Mouse (Mus musculus) fat pad, adult 2 months (tissue): ENCODE results near the gene Zfp978.
"Not testable (repeated sequence)": the region's sequence is repeated elsewhere in the genome, so short reads cannot be mapped to it uniquely, and the experiment has no call there.

Source experiments
- DNase-seq: peaks from one replicate; pipeline ENCODE4 v3.0.0-alpha.2; 2011; ENCODE audit warnings: low read depth, low spot score; ENCODE audit errors: extremely low read depth

Gene Zfp978

GRCm38 (mm10) chr4:147403931-147404913 lies 43.1 kb downstream of the Zfp978 start:
- DNase-seq, result not testable (repeated sequence)

- no peak for DNase-seq
These were observed 45.8 kb downstream of the Zfp978 start for GRCm38 (mm10) chr4:147406735-147407462.

GRCm38 (mm10) chr4:147407463-147407822 lies 46.3 kb downstream of the Zfp978 start:
- DNase-seq, result no peak

- DNase-seq, result not testable (repeated sequence)
These were observed 55.3 kb downstream of the Zfp978 start for GRCm38 (mm10) chr4:147416365-147416764.

GRCm38 (mm10) chr4:147417157-147417778 lies 56.2 kb downstream of the Zfp978 start:
- no peak for DNase-seq

- DNase-seq, result no peak
These were observed 56.8 kb downstream of the Zfp978 start for GRCm38 (mm10) chr4:147417921-147418320.

- not testable (repeated sequence) for DNase-seq
These were observed 57.2 kb downstream of the Zfp978 start for GRCm38 (mm10) chr4:147418333-147418732.

- not testable (repeated sequence) for DNase-seq
These were observed 58.1 kb downstream of the Zfp978 start for GRCm38 (mm10) chr4:147419190-147419589.

- not testable (repeated sequence) for DNase-seq
These were observed 58.9 kb downstream of the Zfp978 start for GRCm38 (mm10) chr4:147419756-147420590.

GRCm38 (mm10) chr4:147420794-147421193 lies 59.7 kb downstream of the Zfp978 start:
- no peak for DNase-seq

- not testable (repeated sequence) for DNase-seq
These were observed 60.2 kb downstream of the Zfp978 start for GRCm38 (mm10) chr4:147421316-147421715.

- no peak for DNase-seq
These were observed 62.0 kb downstream of the Zfp978 start for GRCm38 (mm10) chr4:147423140-147423539.

GRCm38 (mm10) chr4:147423641-147424298 lies 62.7 kb downstream of the Zfp978 start:
- no peak for DNase-seq

GRCm38 (mm10) chr4:147424404-147424803 lies 63.3 kb downstream of the Zfp978 start:
- DNase-seq, result not testable (repeated sequence)

GRCm38 (mm10) chr4:147425615-147426347 lies 64.7 kb downstream of the Zfp978 start:
- not testable (repeated sequence) for DNase-seq

GRCm38 (mm10) chr4:147430651-147431050 lies 69.5 kb downstream of the Zfp978 start:
- DNase-seq, result no peak

- DNase-seq, result not testable (repeated sequence)
These were observed 70.8 kb downstream of the Zfp978 start for GRCm38 (mm10) chr4:147431696-147432442.

- no peak for DNase-seq
These were observed 71.3 kb downstream of the Zfp978 start for GRCm38 (mm10) chr4:147432443-147432790.

GRCm38 (mm10) chr4:147433017-147433416 lies 71.9 kb downstream of the Zfp978 start:
- no peak for DNase-seq
